Comparison of ENCODE assay signal across 8 mouse cellular contexts in genomic region chr7:63998995-63999960, GRCm38 (mm10).
DNase-seq lines count a peak whose midpoint lies in the region; ATAC-seq and TF ChIP-seq lines count a peak whose summit lies in the region.

No protein-coding gene starts in this region.

- WGBS in lung, adult 2 months: 37% methylated on average over 6 of the region's 6 CpGs

- TF ChIP-seq POLR2A in lung, adult 2 months (IDR thresholded peaks at IDR 0.05; ENCODE audit: borderline replicate concordance, extremely low read depth, low read depth, low read length): no peak

- ATAC-seq in hematopoietic stem cell, adult 5-6 weeks (replicated peaks in 1 of 2; ENCODE audit: insufficient read depth in 1 of 2, low FRiP score in 2 of 2, low TSS enrichment in 1 of 2, low read depth in 1 of 2, poor library complexity in 2 of 2, severe bottlenecking in 2 of 2): peak; percentile 59 to 65
- ATAC-seq in megakaryocyte progenitor cell, adult 5-6 weeks (replicated peaks; ENCODE audit: poor library complexity): peak; percentile 51

- no peak overlapping the region for H3K4me3 ChIP-seq in lung, adult 2 months (replicated peaks; ENCODE audit: extremely low read depth, low read depth, low read length)

- peaks cover 13% of the 10 kb centered on the region for H3K4me1 ChIP-seq in lung, adult 2 months (ENCODE audit: control insufficient read depth, insufficient read depth, low read length)

- no peak for TF ChIP-seq CTCF in lung, adult 2 months (IDR thresholded peaks at IDR 0.05; ENCODE audit: insufficient read depth, low read length)

- DNase-seq in lung, adult 18-20 months: peak; percentile 75 to 84
- DNase-seq in lung, adult 2 months: no peak
- peak; percentile 81 for DNase-seq in thymus, postnatal 4 days
- DNase-seq in c-Kit-positive CD71-positive TER-119-positive erythroid progenitor cells, embryonic 14.5 days (ENCODE audit: low spot score): no peak
- no peak for DNase-seq in retina, embryonic 14.5 days (ENCODE audit: low spot score)
- DNase-seq in right cerebral cortex, postnatal 14 days: no peak

Comparison
In these comparisons a context has a peak if more than half of its experiments do, and no peak if none do; other contexts are left out.
1. DNase-seq: peak in lung, adult 18-20 months (2 of 2) and thymus, postnatal 4 days (single experiment); none in lung, adult 2 months (single experiment), c-Kit-positive CD71-positive TER-119-positive erythroid progenitor cells, embryonic 14.5 days (single experiment), retina, embryonic 14.5 days (single experiment) and right cerebral cortex, postnatal 14 days (single experiment).